Mouse (Mus musculus): ENCODE measurements around the gene Olig2. TPM values are rescaled to one million over a fixed set of nuclear protein-coding genes. Genes with fewer than 3 reads are reported as not detected.

Gene Olig2
- total and polyA plus RNA-seq, 3 experiments = not detected

GRCm38 (mm10) chr16:91239024-91239423, 13.8 kb downstream of the Olig2 start:
- no peak for DNase-seq (ENCODE audit: extremely low read depth)
- Histone ChIP-seq H3K4me3 (replicated peaks in 1 of 3; ENCODE audit: low read depth in 2 of 3, low read length in 2 of 3, poor library complexity in 1 of 3) (no peak overlapping the region), H3K9me3 (replicated peaks; ENCODE audit: low read length) (no peaks in the 10 kb centered on the region), H3K27me3 (replicated peaks) (peaks cover 88% of the 10 kb centered on the region), H3K27ac (ENCODE audit: insufficient read depth, low read depth) (no peak overlapping the region), H3K4me1 (ENCODE audit: control insufficient read depth in 1 of 2, insufficient read depth in 2 of 2) (peaks cover 0 to 6% of the 10 kb centered on the region in 2 experiments; a peak in 1 of 4 replicates), H3K79me2 (replicated peaks; ENCODE audit: control insufficient read depth, extremely low read depth, insufficient read depth, poor library complexity, severe bottlenecking) (no peaks in the 10 kb centered on the region), H3K4me2 (ENCODE audit: insufficient read depth, low read depth, poor library complexity, severe bottlenecking) (no peak overlapping the region), H3K36me3 (replicated peaks in 1 of 2; ENCODE audit: control insufficient read depth in 1 of 2, insufficient read depth in 1 of 2, low read length in 1 of 2) (no peaks in the 10 kb centered on the region), H3K9ac (ENCODE audit: insufficient read depth, low read depth) (no peak overlapping the region)
- dilution Hi-C loops (cut with MboI; ENCODE audit: extremely low pct_ligation_motif_present, extremely low pct_unique_long_range_greater_than_20kb, low sequenced_read_pairs) (no loop called here), in situ Hi-C loops (cut with MboI; ENCODE audit: low pct_ligation_motif_present, low pct_unique_long_range_greater_than_20kb, low sequenced_read_pairs) (no loop called here)
- no peak for TF ChIP-seq CHD2 (IDR thresholded peaks at IDR 0.05; ENCODE audit: low read length)
- no peak for TF ChIP-seq ZC3H11A (IDR thresholded peaks at IDR 0.05; ENCODE audit: low read depth, low read length)
- no peak for TF ChIP-seq BHLHE40 (IDR thresholded peaks at IDR 0.05; ENCODE audit: low read depth, low read length)
- TF ChIP-seq GABPA (IDR thresholded peaks at IDR 0.05; ENCODE audit: insufficient replicate concordance, low read depth, low read length) = no peak
- no peak for TF ChIP-seq RCOR1 (conservative IDR thresholded peaks at IDR 0.05; ENCODE audit: low read depth, low read length)
- no peak for TF ChIP-seq USF1 (IDR thresholded peaks at IDR 0.05; ENCODE audit: low read depth, low read length)
- no peak for TF ChIP-seq USF2 (conservative IDR thresholded peaks at IDR 0.05; ENCODE audit: low read depth, low read length)
- TF ChIP-seq HCFC1 (IDR thresholded peaks at IDR 0.05; ENCODE audit: low read depth, low read length) = no peak
- TF ChIP-seq IRF4 (IDR thresholded peaks at IDR 0.05; ENCODE audit: low read depth, low read length) = no peak
- no peak for TF ChIP-seq MAZ (IDR thresholded peaks at IDR 0.05; ENCODE audit: low read depth, low read length)
- TF ChIP-seq MAX (IDR thresholded peaks at IDR 0.05; ENCODE audit: low read length) = no peak
- no peak for TF ChIP-seq ELF1 (IDR thresholded peaks at IDR 0.05; ENCODE audit: low read depth, low read length)
- no peak for TF ChIP-seq JUN (IDR thresholded peaks at IDR 0.05; ENCODE audit: insufficient read depth, low read depth, low read length)
- TF ChIP-seq ZMIZ1 (IDR thresholded peaks at IDR 0.05; ENCODE audit: low read depth, low read length) = no peak
- TF ChIP-seq SIN3A (IDR thresholded peaks at IDR 0.05; ENCODE audit: low read length) = no peak

- Histone ChIP-seq H3K9ac (ENCODE audit: insufficient read depth, low read depth) (no peak overlapping the region), H3K4me2 (ENCODE audit: insufficient read depth, low read depth, poor library complexity, severe bottlenecking) (no peak overlapping the region), H3K27ac (ENCODE audit: insufficient read depth, low read depth) (no peak overlapping the region), H3K4me1 (ENCODE audit: control insufficient read depth in 1 of 2, insufficient read depth in 2 of 2) (peaks cover 0 to 6% of the 10 kb centered on the region in 2 experiments; a peak in 1 of 4 replicates), H3K27me3 (replicated peaks) (peaks cover 56% of the 10 kb centered on the region), H3K4me3 (replicated peaks in 1 of 3; ENCODE audit: low read depth in 2 of 3, low read length in 2 of 3, poor library complexity in 1 of 3) (no peak overlapping the region), H3K79me2 (replicated peaks; ENCODE audit: control insufficient read depth, extremely low read depth, insufficient read depth, poor library complexity, severe bottlenecking) (no peaks in the 10 kb centered on the region), H3K36me3 (replicated peaks in 1 of 2; ENCODE audit: control insufficient read depth in 1 of 2, insufficient read depth in 1 of 2, low read length in 1 of 2) (no peaks in the 10 kb centered on the region), H3K9me3 (replicated peaks; ENCODE audit: low read length) (no peaks in the 10 kb centered on the region)
- dilution Hi-C loops (cut with MboI; ENCODE audit: extremely low pct_ligation_motif_present, extremely low pct_unique_long_range_greater_than_20kb, low sequenced_read_pairs) = no loop called here
- in situ Hi-C loops (cut with MboI; ENCODE audit: low pct_ligation_motif_present, low pct_unique_long_range_greater_than_20kb, low sequenced_read_pairs) = no loop called here
- no peak for DNase-seq (ENCODE audit: extremely low read depth)
- TF ChIP-seq CHD1 (IDR thresholded peaks at IDR 0.05; ENCODE audit: low read depth, low read length) (no peak), TBP (conservative IDR thresholded peaks at IDR 0.05; ENCODE audit: low read depth, low read length) (no peak), RAD21 (IDR thresholded peaks at IDR 0.05; ENCODE audit: low read depth, low read length) (no peak), ZNF384 (IDR thresholded peaks at IDR 0.05; ENCODE audit: low read depth, low read length) (no peak), MAZ (IDR thresholded peaks at IDR 0.05; ENCODE audit: low read depth, low read length) (no peak), POLR2AphosphoS2 (IDR thresholded peaks at IDR 0.05; ENCODE audit: low read depth, low read length) (no peak), KAT2A (IDR thresholded peaks at IDR 0.05; ENCODE audit: insufficient replicate concordance, low read length) (no peak), PAX5 (IDR thresholded peaks at IDR 0.05; ENCODE audit: low read length) (no peak), MAFK (IDR thresholded peaks at IDR 0.05; ENCODE audit: insufficient replicate concordance, low read length) (no peak), IRF4 (IDR thresholded peaks at IDR 0.05; ENCODE audit: low read depth, low read length) (no peak), ZC3H11A (IDR thresholded peaks at IDR 0.05; ENCODE audit: low read depth, low read length) (no peak), EP300 (IDR thresholded peaks at IDR 0.05; ENCODE audit: low read length) (no peak), MXI1 (IDR thresholded peaks at IDR 0.05; ENCODE audit: low read depth, low read length) (no peak), ETS1 (conservative IDR thresholded peaks at IDR 0.05; ENCODE audit: low read depth, low read length) (no peak), MAX (IDR thresholded peaks at IDR 0.05; ENCODE audit: low read length) (no peak), SMC3 (IDR thresholded peaks at IDR 0.05; ENCODE audit: low read depth, low read length) (no peak)
Observed at GRCm38 (mm10) chr16:91246292-91246691, 21.0 kb downstream of the Olig2 start.
